Mouse (Mus musculus) bone marrow macrophage, adult 2 months (primary cell): Measurements from ENCODE around the gene Unc93b1.

Experiments used
- CTCF ChIP-seq: IDR thresholded peaks from 2 replicates; pipeline ENCODE4 v1.5.1; 2012; ENCODE audit warnings: low read depth, mild to moderate bottlenecking, low read length, moderate library complexity
- POLR2A ChIP-seq: IDR thresholded peaks from 2 replicates; pipeline ENCODE4 v1.6.1; 2012; ENCODE audit warnings: mild to moderate bottlenecking, low read depth, low read length, borderline replicate concordance

DNA sequence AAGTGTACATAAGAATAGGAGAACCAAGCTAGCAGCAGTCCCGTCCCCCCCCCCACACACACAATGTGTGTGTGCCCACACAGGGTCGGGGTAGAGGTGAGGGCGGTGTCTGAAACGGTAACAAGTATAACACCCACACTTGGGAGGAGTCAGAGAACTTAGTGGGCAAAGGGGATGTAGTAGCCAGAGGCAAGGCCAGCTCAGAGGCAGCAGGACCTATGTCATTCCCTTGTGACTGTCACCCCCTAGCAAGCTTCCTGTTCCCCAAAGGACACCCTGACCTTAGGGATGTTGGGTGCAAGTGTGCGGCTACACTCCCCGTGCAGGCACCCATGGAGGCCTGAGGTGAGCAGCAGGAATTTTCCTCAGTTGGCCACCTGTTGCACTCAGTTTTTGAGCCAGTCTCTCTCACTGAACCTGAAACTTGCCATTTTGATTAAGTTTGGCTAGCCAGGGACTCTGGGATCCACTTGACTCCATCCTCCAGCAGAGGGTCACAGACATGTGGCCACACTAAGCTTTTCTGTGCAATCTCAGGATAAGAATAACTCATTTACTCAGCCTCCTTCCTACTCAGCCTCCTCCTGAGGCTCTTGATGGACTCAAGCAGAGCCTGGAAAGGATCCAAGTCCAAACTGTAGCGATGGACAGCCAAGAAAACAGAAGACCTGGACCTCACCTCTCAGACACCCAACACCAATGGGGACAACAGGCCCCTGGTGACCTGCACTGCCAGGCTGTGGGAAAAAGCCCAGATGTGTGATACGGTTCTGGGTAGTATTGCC is 26.9 kb upstream of the Unc93b1 start:
- TF ChIP-seq CTCF: no peak
- TF ChIP-seq POLR2A: no peak
